8 mouse cellular contexts compared by ENCODE assay signal in the genomic region with DNA sequence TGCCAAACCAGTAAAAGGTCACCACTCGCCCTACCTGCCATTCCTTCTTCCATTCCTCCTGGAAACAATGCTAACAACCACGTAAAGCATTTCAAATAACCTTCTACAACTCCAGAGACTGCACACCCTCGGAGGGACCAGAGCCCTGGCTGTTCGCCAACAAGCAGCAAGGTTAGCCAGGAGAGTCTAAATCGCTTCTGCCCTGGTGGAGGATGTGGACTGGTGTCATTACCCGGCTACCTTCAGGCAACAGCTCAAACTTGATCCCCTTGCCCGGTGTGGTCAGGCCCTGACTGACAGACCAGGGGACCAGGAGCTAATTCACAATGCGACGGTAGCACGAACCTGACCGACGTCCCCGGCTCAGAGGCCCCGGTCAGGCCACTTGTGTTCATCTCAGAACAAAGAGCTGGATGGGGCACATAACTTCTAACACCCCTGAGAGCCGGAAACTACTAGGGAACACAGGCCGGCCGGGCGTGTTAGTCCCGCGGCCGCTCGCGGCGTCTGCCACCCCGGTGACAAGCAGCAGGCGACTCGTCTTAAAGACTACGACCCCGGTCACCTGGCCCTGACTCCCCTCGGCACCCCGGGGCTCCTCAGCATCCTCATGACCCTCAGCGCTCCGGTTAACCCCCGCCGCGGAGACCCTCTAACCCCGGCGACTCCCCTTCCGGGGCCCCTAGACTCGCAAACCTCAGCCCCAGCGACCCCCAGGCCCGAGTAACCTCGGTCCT. TPM values are rescaled to one million over a fixed set of nuclear protein-coding genes. Genes with fewer than 3 reads are reported as not detected.
DNase-seq lines count a peak whose midpoint lies in the region; ATAC-seq and TF ChIP-seq lines count a peak whose summit lies in the region.

No protein-coding gene starts in this region.

- no peak for TF ChIP-seq POLR2A in ES-Bruce4 (IDR thresholded peaks at IDR 0.05; ENCODE audit: insufficient read depth, low read length)
- no peak for TF ChIP-seq POLR2A in bone marrow macrophage, adult 2 months (IDR thresholded peaks at IDR 0.05; ENCODE audit: borderline replicate concordance, low read depth, low read length)

- 1% methylated on average over 42 of the region's 43 CpGs for WGBS in heart, postnatal 0 days

- no peaks in the 10 kb centered on the region for H3K4me1 ChIP-seq in ES-Bruce4 (ENCODE audit: control insufficient read depth, insufficient read depth, low read length)
- peaks cover 25% of the 10 kb centered on the region for H3K4me1 ChIP-seq in bone marrow macrophage, adult 2 months (ENCODE audit: control insufficient read depth, insufficient read depth, low read length)
- H3K4me1 ChIP-seq in heart, postnatal 0 days (ENCODE audit: control insufficient read depth, insufficient read depth): peaks cover 26% of the 10 kb centered on the region

- peak; percentile 21; the same call in 1 of the 2 replicates for ATAC-seq in erythroid progenitor cell, adult 5-6 weeks (replicated peaks; ENCODE audit: low FRiP score, poor library complexity, severe bottlenecking)
- ATAC-seq in heart, postnatal 0 days (ENCODE audit: insufficient read depth, low read depth): peak; percentile 11; the same call in 1 of the 2 replicates

- TF ChIP-seq EP300 in ES-Bruce4 (IDR thresholded peaks at IDR 0.05; ENCODE audit: insufficient read depth, low read depth, low read length): no peak
- no peak for TF ChIP-seq EP300 in heart, postnatal 0 days (IDR thresholded peaks at IDR 0.05; ENCODE audit: low read depth)

- H3K27me3 ChIP-seq in ES-Bruce4 (ENCODE audit: control insufficient read depth, insufficient read depth, low read length, poor library complexity, severe bottlenecking): no peaks in the 10 kb centered on the region
- no peaks in the 10 kb centered on the region for H3K27me3 ChIP-seq in heart, postnatal 0 days (ENCODE audit: control insufficient read depth, insufficient read depth, low read length)

- DNase-seq in heart, postnatal 0 days (ENCODE audit: low spot score): peak; percentile 82
- peak; percentile 85 to 90 for DNase-seq in kidney, postnatal 25 days
- DNase-seq in lung, postnatal 36 days: peak; percentile 75
- peak; percentile 29 for DNase-seq in retina, adult 2 months (ENCODE audit: low read depth, low spot score)
- peak; percentile 61 for DNase-seq in urinary bladder, adult 2 months (ENCODE audit: low spot score)

- H3K36me3 ChIP-seq in ES-Bruce4 (ENCODE audit: control insufficient read depth, insufficient read depth, low read length, poor library complexity, severe bottlenecking): no peaks in the 10 kb centered on the region
- H3K36me3 ChIP-seq in heart, postnatal 0 days (replicated peaks; ENCODE audit: control insufficient read depth, insufficient read depth, low read length): no peaks in the 10 kb centered on the region

- H3K27ac ChIP-seq in ES-Bruce4 (ENCODE audit: insufficient read depth, low read length): no peak overlapping the region
- no peak overlapping the region for H3K27ac ChIP-seq in bone marrow macrophage, adult 2 months (ENCODE audit: insufficient read depth, low read depth, low read length)
- H3K27ac ChIP-seq in heart, postnatal 0 days (ENCODE audit: low read depth): peak overlapping the region; percentile 93

- TF ChIP-seq CTCF in ES-Bruce4 (IDR thresholded peaks at IDR 0.05; ENCODE audit: low read depth, low read length): no peak
- no peak for TF ChIP-seq CTCF in bone marrow macrophage, adult 2 months (IDR thresholded peaks at IDR 0.05; ENCODE audit: low read depth, low read length)
- no peak for TF ChIP-seq CTCF in heart, postnatal 0 days (IDR thresholded peaks at IDR 0.05; ENCODE audit: low read depth)

- peak overlapping the region; percentile 77 for H3K4me3 ChIP-seq in ES-Bruce4 (ENCODE audit: low read depth, low read length)
- H3K4me3 ChIP-seq in bone marrow macrophage, adult 2 months (ENCODE audit: insufficient read depth, low read length): peak overlapping the region; percentile 87
- H3K4me3 ChIP-seq in heart, postnatal 0 days (ENCODE audit: low read depth, low read length): peak overlapping the region; percentile 82

- H3K9me3 ChIP-seq in ES-Bruce4 (replicated peaks; ENCODE audit: control insufficient read depth, insufficient read depth, low read length, poor library complexity, severe bottlenecking): no peaks in the 10 kb centered on the region
- H3K9me3 ChIP-seq in heart, postnatal 0 days (replicated peaks; ENCODE audit: control insufficient read depth, low read length): no peaks in the 10 kb centered on the region

- peak overlapping the region; percentile 73 for H3K9ac ChIP-seq in ES-Bruce4 (ENCODE audit: low read depth, poor library complexity, severe bottlenecking)
- peak overlapping the region; percentile 94 for H3K9ac ChIP-seq in heart, postnatal 0 days (replicated peaks; ENCODE audit: low read depth, low read length)

- H3K4me2 ChIP-seq in heart, postnatal 0 days (ENCODE audit: low read depth, low read length): peak overlapping the region; percentile 72

RNA-seq across cellular contexts. Expression of a gene that starts 0.9 kb away (rescaled TPM):
- 1.8 and 6.1 TPM in 2 replicates for polyA plus RNA-seq in ES-Bruce4 (2011; ENCODE audit: insufficient read depth, insufficient read length, low read depth, missing spikeins)
- 41.8 and 47.2 TPM in 2 replicates for polyA plus RNA-seq in bone marrow macrophage, adult 2 months (2012; ENCODE audit: insufficient read depth, insufficient read length, missing spikeins)
- 10.5 TPM in 2 replicates for total RNA-seq in erythroid progenitor cell, adult 5-6 weeks (2015; ENCODE audit: low replicate concordance)
- 11.6 and 12.3 TPM in 2 replicates for total RNA-seq in erythroid progenitor cell, adult 5-6 weeks (2017; ENCODE audit: low replicate concordance)
- 49.8 and 50.1 TPM in 2 replicates for total RNA-seq in heart, postnatal 0 days (2014; rRNA removed; ENCODE audit: low replicate concordance)
- 21.4 TPM in 2 replicates for polyA plus RNA-seq in heart, postnatal 0 days (2015; fragmentation: Nextera tagmentation; extraction: Ambion mirVana)
- polyA plus RNA-seq in urinary bladder, adult 2 months (2012; rRNA removed): 21.0 and 23.2 TPM in 2 replicates

RNA-seq across cellular contexts. Expression of a gene that starts 42.5 kb away (rescaled TPM):
- 26.1 and 26.8 TPM in 2 replicates for polyA plus RNA-seq in ES-Bruce4 (2011; ENCODE audit: insufficient read depth, insufficient read length, low read depth, missing spikeins)
- 8.8 and 9.2 TPM in 2 replicates for polyA plus RNA-seq in bone marrow macrophage, adult 2 months (2012; ENCODE audit: insufficient read depth, insufficient read length, missing spikeins)
- total RNA-seq in erythroid progenitor cell, adult 5-6 weeks (2015; ENCODE audit: low replicate concordance): 1.4 and 2.9 TPM in 2 replicates
- total RNA-seq in erythroid progenitor cell, adult 5-6 weeks (2017; ENCODE audit: low replicate concordance): 0.90 and 0.91 TPM in 2 replicates
- total RNA-seq in heart, postnatal 0 days (2014; rRNA removed; ENCODE audit: low replicate concordance): 10.4 and 18.3 TPM in 2 replicates
- polyA plus RNA-seq in heart, postnatal 0 days (2015; fragmentation: Nextera tagmentation; extraction: Ambion mirVana): 5.5 and 6.6 TPM in 2 replicates
- 17.7 and 20.9 TPM in 2 replicates for polyA plus RNA-seq in urinary bladder, adult 2 months (2012; rRNA removed)

Comparison
In these comparisons a context has a peak if more than half of its experiments do, and no peak if none do; other contexts are left out.
1. DNase-seq: peak in every context shown above with its lines; median percentile 88 in kidney, postnatal 25 days; 82 in heart, postnatal 0 days; 75 in lung, postnatal 36 days; 61 in urinary bladder, adult 2 months; 29 in retina, adult 2 months.